In the genomic region with DNA sequence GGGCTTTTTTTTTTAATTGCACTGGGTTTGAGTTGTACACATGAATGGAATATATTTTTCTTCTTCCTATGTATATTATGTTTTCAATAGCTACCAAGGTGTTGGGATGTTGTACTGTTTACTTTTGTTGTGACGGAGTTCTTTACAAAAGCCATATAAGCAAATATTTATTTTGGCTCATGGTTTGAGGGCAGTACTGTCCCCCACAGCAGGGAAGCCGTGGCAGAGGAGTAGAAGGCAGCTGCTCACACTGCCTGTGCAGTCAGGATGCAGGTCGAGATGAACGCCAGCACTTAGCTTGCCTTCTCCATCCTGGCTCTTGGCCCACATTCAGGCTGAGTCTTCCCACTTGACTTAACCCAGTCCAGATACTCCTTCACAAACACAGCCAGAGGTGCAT, we compare ENCODE assay signal across 30 mouse cellular contexts. TPM values are rescaled to one million over a fixed set of nuclear protein-coding genes. Genes with fewer than 3 reads are reported as not detected.
DNase-seq lines count a peak whose midpoint lies in the region; ATAC-seq and TF ChIP-seq lines count a peak whose summit lies in the region.
"Had no signal": no experiment of that assay in that cellular context is flagged by ENCODE, and none has a peak within 500 bp of the region (broad histone marks: within the 10 kb centered on the region; RNA-seq: fewer than 3 reads in every experiment).

No protein-coding gene starts in this region.

- H3K27ac ChIP-seq in intestine, embryonic 14.5 days (ENCODE audit: low read depth): 0 out of 2 replicates have a peak overlapping the region, but pooled peaks have one; percentile 27
- H3K27ac ChIP-seq in intestine, embryonic 16.5 days (ENCODE audit: low read length): no peak overlapping the region
- no peak overlapping the region for H3K27ac ChIP-seq in lung, embryonic 14.5 days (ENCODE audit: low read depth)
- H3K27ac ChIP-seq: embryonic facial prominence, embryonic 12.5 days; hindbrain, embryonic 14.5 days; kidney, embryonic 15.5 days; limb, embryonic 12.5 days; liver, embryonic 15.5 days; midbrain, embryonic 15.5 days; neural tube, embryonic 12.5 days had no signal

- no peak overlapping the region for H3K4me3 ChIP-seq in intestine, embryonic 14.5 days (ENCODE audit: low read depth, low read length)
- H3K4me3 ChIP-seq in intestine, embryonic 16.5 days (ENCODE audit: low read length): no peak overlapping the region
- no peak overlapping the region for H3K4me3 ChIP-seq in lung, embryonic 14.5 days (ENCODE audit: low read depth, low read length)
- H3K4me3 ChIP-seq in megakaryocyte, embryonic 14.5 days (replicated peaks): peak overlapping the region; percentile 9
- H3K4me3 ChIP-seq: embryonic facial prominence, embryonic 12.5 days; kidney, embryonic 15.5 days; limb, embryonic 12.5 days; liver, embryonic 15.5 days; midbrain, embryonic 15.5 days; myocyte; neural tube, embryonic 12.5 days had no signal

- 45% methylated on average over 4 of the region's 4 CpGs for WGBS in intestine, embryonic 14.5 days
- WGBS in intestine, embryonic 16.5 days: 53% methylated on average over 4 of the region's 4 CpGs
- 27% methylated on average over 4 of the region's 4 CpGs for WGBS in lung, embryonic 14.5 days

- H3K36me3 ChIP-seq in intestine, embryonic 14.5 days (ENCODE audit: control insufficient read depth, insufficient read depth, low read length): no peaks in the 10 kb centered on the region
- no peaks in the 10 kb centered on the region for H3K36me3 ChIP-seq in intestine, embryonic 16.5 days (ENCODE audit: control insufficient read depth, insufficient read depth, low read length)
- H3K36me3 ChIP-seq in lung, embryonic 14.5 days (ENCODE audit: insufficient read depth): no peaks in the 10 kb centered on the region
- H3K36me3 ChIP-seq in megakaryocyte, embryonic 14.5 days (replicated peaks; ENCODE audit: low read length): peaks cover 7% of the 10 kb centered on the region
- H3K36me3 ChIP-seq: embryonic facial prominence, embryonic 12.5 days; kidney, embryonic 15.5 days; limb, embryonic 12.5 days; liver, embryonic 15.5 days; midbrain, embryonic 15.5 days had no signal

- no peaks in the 10 kb centered on the region for H3K9me3 ChIP-seq in intestine, embryonic 14.5 days (ENCODE audit: control insufficient read depth, low read length)
- no peaks in the 10 kb centered on the region for H3K9me3 ChIP-seq in intestine, embryonic 16.5 days (ENCODE audit: control insufficient read depth, low read length)
- H3K9me3 ChIP-seq in lung, embryonic 14.5 days (ENCODE audit: low read depth, low read length): no peaks in the 10 kb centered on the region
- no peaks in the 10 kb centered on the region for H3K9me3 ChIP-seq in megakaryocyte, embryonic 14.5 days
- H3K9me3 ChIP-seq: embryonic facial prominence, embryonic 12.5 days; kidney, embryonic 15.5 days; limb, embryonic 12.5 days; liver, embryonic 15.5 days; midbrain, embryonic 15.5 days; neural tube, embryonic 12.5 days had no signal

- H3K9ac ChIP-seq in intestine, embryonic 14.5 days (ENCODE audit: low read length): no peak overlapping the region
- no peak overlapping the region for H3K9ac ChIP-seq in intestine, embryonic 16.5 days (ENCODE audit: low read depth, low read length)
- no peak overlapping the region for H3K9ac ChIP-seq in lung, embryonic 14.5 days
- H3K9ac ChIP-seq: embryonic facial prominence, embryonic 12.5 days; hindbrain, embryonic 14.5 days; kidney, embryonic 15.5 days; limb, embryonic 12.5 days; liver, embryonic 15.5 days; midbrain, embryonic 15.5 days; neural tube, embryonic 12.5 days had no signal

- H3K4me2 ChIP-seq in intestine, embryonic 14.5 days (ENCODE audit: low read length): no peak overlapping the region
- no peak overlapping the region for H3K4me2 ChIP-seq in intestine, embryonic 16.5 days (ENCODE audit: low read depth, low read length)
- no peak overlapping the region for H3K4me2 ChIP-seq in lung, embryonic 14.5 days
- H3K4me2 ChIP-seq: embryonic facial prominence, embryonic 12.5 days; heart, embryonic 11.5 days; hindbrain, embryonic 14.5 days; kidney, embryonic 15.5 days; limb, embryonic 12.5 days; liver, embryonic 15.5 days; midbrain, embryonic 15.5 days; neural tube, embryonic 12.5 days had no signal

- no peaks in the 10 kb centered on the region for H3K27me3 ChIP-seq in intestine, embryonic 14.5 days (replicated peaks; ENCODE audit: control insufficient read depth, insufficient read depth, low read length)
- no peaks in the 10 kb centered on the region for H3K27me3 ChIP-seq in intestine, embryonic 16.5 days (replicated peaks; ENCODE audit: control insufficient read depth, insufficient read depth, low read length)
- H3K27me3 ChIP-seq in lung, embryonic 14.5 days (ENCODE audit: insufficient read depth, low read length): no peaks in the 10 kb centered on the region
- H3K27me3 ChIP-seq in megakaryocyte, embryonic 14.5 days (replicated peaks): peaks cover 6% of the 10 kb centered on the region
- H3K27me3 ChIP-seq: embryonic facial prominence, embryonic 12.5 days; kidney, embryonic 15.5 days; limb, embryonic 12.5 days; liver, embryonic 15.5 days; midbrain, embryonic 15.5 days; neural tube, embryonic 12.5 days; Patski had no signal

- DNase-seq in intestine, embryonic 14.5 days (ENCODE audit: low spot score): no peak
- DNase-seq in lung, embryonic 14.5 days: no peak
- no peak for DNase-seq in lung, postnatal 14 days
- DNase-seq in adrenal gland, adult 18-20 months (ENCODE audit: low spot score in 2 of 2): no peak
- DNase-seq: adrenal gland, postnatal 14 days; cerebellum, adult 11 months; cerebellum, adult 9-10 months; cerebellum, postnatal 36 days; gastrocnemius, postnatal 14 days; heart, postnatal 36 days; kidney, adult 18-20 months; kidney, postnatal 25 days; right cerebral cortex, adult 18-20 months; spleen, adult 18-20 months; thymus, adult 2 months; thymus, postnatal 36 days had no signal

- no peak for TF ChIP-seq CTCF in lung, embryonic 14.5 days (IDR thresholded peaks at IDR 0.05; ENCODE audit: low read depth)

- ATAC-seq in intestine, embryonic 14.5 days (replicated peaks; ENCODE audit: low FRiP score, low TSS enrichment, low read depth): no peak
- ATAC-seq in intestine, embryonic 16.5 days: no peak; the same call in 1 of the 2 replicates
- ATAC-seq in lung, embryonic 14.5 days (ENCODE audit: insufficient read depth): peak; percentile 31; the same call in 1 of the 2 replicates
- no peak for ATAC-seq in megakaryocyte, adult 5-6 weeks (ENCODE audit: poor library complexity, severe bottlenecking)
- ATAC-seq: forebrain, embryonic 14.5 days; midbrain, embryonic 15.5 days; Patski had no signal

- H3K4me1 ChIP-seq in intestine, embryonic 14.5 days (replicated peaks; ENCODE audit: control insufficient read depth, insufficient read depth, low read length): peaks cover 12% of the 10 kb centered on the region
- H3K4me1 ChIP-seq in intestine, embryonic 16.5 days (ENCODE audit: control insufficient read depth, insufficient read depth, low read length): peaks cover 9% of the 10 kb centered on the region
- H3K4me1 ChIP-seq in lung, embryonic 14.5 days (ENCODE audit: insufficient read depth): peaks cover 9% of the 10 kb centered on the region; the same call in 1 of the 2 replicates
- H3K4me1 ChIP-seq in megakaryocyte, embryonic 14.5 days: peaks cover 8% of the 10 kb centered on the region
- H3K4me1 ChIP-seq: limb, embryonic 12.5 days; midbrain, embryonic 15.5 days; neural tube, embryonic 12.5 days had no signal

RNA-seq across cellular contexts. Expression of a gene that starts 8.3 kb away (rescaled TPM):
- 76.4 and 78.7 TPM in 2 replicates for polyA plus RNA-seq in intestine, embryonic 14.5 days (2014; fragmentation: Nextera tagmentation; extraction: Ambion mirVana)
- 111 and 114 TPM in 2 replicates for polyA plus RNA-seq in intestine, embryonic 16.5 days (2015; fragmentation: Nextera tagmentation; extraction: Ambion mirVana)
- 80.8 and 83.7 TPM in 2 replicates for polyA plus RNA-seq in lung, embryonic 14.5 days (2014; fragmentation: Nextera tagmentation; extraction: Ambion mirVana)
- 5.1 TPM in 1 of 2 replicates, not detected in the other for polyA plus RNA-seq in megakaryocyte, embryonic 14.5 days (2012; ENCODE audit: insufficient read depth, low replicate concordance)
- 28.8 and 32.0 TPM in 2 replicates for total RNA-seq in megakaryocyte, adult 5-6 weeks (2015)
- 7.6 and 9.1 TPM in 2 replicates for total RNA-seq in megakaryocyte, adult 5-6 weeks (2017)
- total RNA-seq in adrenal gland, adult 18-20 months (2021): 10 to 100 TPM; 74.0 to 89.9 TPM

RNA-seq across cellular contexts. Expression of a gene that starts 17.3 kb away (rescaled TPM):
- 29.2 and 30.0 TPM in 2 replicates for polyA plus RNA-seq in intestine, embryonic 14.5 days (2014; fragmentation: Nextera tagmentation; extraction: Ambion mirVana)
- 24.2 and 28.2 TPM in 2 replicates for polyA plus RNA-seq in intestine, embryonic 16.5 days (2015; fragmentation: Nextera tagmentation; extraction: Ambion mirVana)
- polyA plus RNA-seq in lung, embryonic 14.5 days (2014; fragmentation: Nextera tagmentation; extraction: Ambion mirVana): 30.0 and 32.8 TPM in 2 replicates
- polyA plus RNA-seq in megakaryocyte, embryonic 14.5 days (2012; ENCODE audit: insufficient read depth, low replicate concordance): 8.1 TPM in 1 of 2 replicates, not detected in the other
- total RNA-seq in megakaryocyte, adult 5-6 weeks (2015): 17.1 and 21.2 TPM in 2 replicates
- 13.5 and 19.5 TPM in 2 replicates for total RNA-seq in megakaryocyte, adult 5-6 weeks (2017)
- 10 to 100 TPM; 13.3 to 14.2 TPM for total RNA-seq in adrenal gland, adult 18-20 months (2021)

RNA-seq across cellular contexts. Expression of a gene that starts 31.0 kb away (rescaled TPM):
- 988 and 1,086 TPM in 2 replicates for polyA plus RNA-seq in intestine, embryonic 14.5 days (2014; fragmentation: Nextera tagmentation; extraction: Ambion mirVana)
- 587 and 597 TPM in 2 replicates for polyA plus RNA-seq in intestine, embryonic 16.5 days (2015; fragmentation: Nextera tagmentation; extraction: Ambion mirVana)
- polyA plus RNA-seq in lung, embryonic 14.5 days (2014; fragmentation: Nextera tagmentation; extraction: Ambion mirVana): 950 and 1,052 TPM in 2 replicates
- polyA plus RNA-seq in megakaryocyte, embryonic 14.5 days (2012; ENCODE audit: insufficient read depth, low replicate concordance): 23.0 and 205 TPM in 2 replicates
- 1,498 and 1,642 TPM in 2 replicates for total RNA-seq in megakaryocyte, adult 5-6 weeks (2015)
- total RNA-seq in megakaryocyte, adult 5-6 weeks (2017): 2,690 and 2,962 TPM in 2 replicates
- 100 to 1,000 TPM; 384 to 411 TPM for total RNA-seq in adrenal gland, adult 18-20 months (2021)

RNA-seq across cellular contexts. Expression of a gene that starts 43.6 kb away (rescaled TPM):
- polyA plus RNA-seq in intestine, embryonic 14.5 days (2014; fragmentation: Nextera tagmentation; extraction: Ambion mirVana): 1.1 and 1.2 TPM in 2 replicates
- polyA plus RNA-seq in intestine, embryonic 16.5 days (2015; fragmentation: Nextera tagmentation; extraction: Ambion mirVana): 0.97 and 1.8 TPM in 2 replicates
- 2.6 and 3.4 TPM in 2 replicates for polyA plus RNA-seq in lung, embryonic 14.5 days (2014; fragmentation: Nextera tagmentation; extraction: Ambion mirVana)
- polyA plus RNA-seq in megakaryocyte, embryonic 14.5 days (2012; ENCODE audit: insufficient read depth, low replicate concordance): 20.7 and 32.6 TPM in 2 replicates
- total RNA-seq in megakaryocyte, adult 5-6 weeks (2015): 0.25 TPM in 1 of 2 replicates, not detected in the other
- 0.92 TPM in 1 of 2 replicates, not detected in the other for total RNA-seq in megakaryocyte, adult 5-6 weeks (2017)
- 1 to 10 TPM; 4.2 to 6.3 TPM for total RNA-seq in adrenal gland, adult 18-20 months (2021)
- polyA plus RNA-seq: limb, embryonic 12.5 days had no signal

Comparison
In these comparisons a context has a peak if more than half of its experiments do, and no peak if none do; other contexts are left out.
1. RNA of a gene that starts 8.3 kb away (polyA plus RNA-seq): 111 to 114 TPM in intestine, embryonic 16.5 days, 80.8 to 83.7 TPM in lung, embryonic 14.5 days and 76.4 to 78.7 TPM in intestine, embryonic 14.5 days; 5.1 TPM in megakaryocyte, embryonic 14.5 days; every median in the first group is over 10 times any median in the second.